Mouse (Mus musculus) CH12.LX (cell line): ENCODE data around the gene Clip3. TPM values are rescaled to one million over a fixed set of nuclear protein-coding genes. Genes with fewer than 3 reads are reported as not detected.

ENCODE experiments used
- DNase-seq: peaks from one replicate; pipeline ENCODE4 v3.0.0-alpha.2; 2013; ENCODE audit errors: extremely low read depth
- H3K27ac ChIP-seq: 2 replicates; pipeline ENCODE4 v1.5.1; 2012; ENCODE audit warnings: low read depth, mild to moderate bottlenecking, control low read depth, moderate library complexity; ENCODE audit not compliant: insufficient read depth
- H3K27me3 ChIP-seq: replicated peaks from 2 replicates; pipeline ENCODE3; 2012; ENCODE audit warnings: inconsistent platforms
- H3K36me3 ChIP-seq, 2 experiments: replicated peaks in 1 of 2; 2 replicates each; pipeline versions ENCODE3 to v1.6.1; 2012; ENCODE audit warnings: inconsistent platforms in 1 of 2, low read length in 1 of 2, mild to moderate bottlenecking in 1 of 2, mixed read lengths in 1 of 2, moderate library complexity in 1 of 2; ENCODE audit not compliant: control insufficient read depth in 1 of 2, insufficient read depth in 1 of 2
- H3K4me1 ChIP-seq, 2 experiments: 2 replicates each; pipeline ENCODE4 v1.6.1; 2012; ENCODE audit warnings: inconsistent platforms in 1 of 2, moderate library complexity in 1 of 2; ENCODE audit not compliant: insufficient read depth in 2 of 2, control insufficient read depth in 1 of 2
- H3K4me2 ChIP-seq: 2 replicates; pipeline ENCODE4 v1.6.1; 2012; ENCODE audit warnings: low read depth, mild to moderate bottlenecking, control low read depth; ENCODE audit not compliant: poor library complexity, insufficient read depth, severe bottlenecking
- H3K4me3 ChIP-seq, 3 experiments: fragments of 150-350 bp in 1 of 3; sonication (generic) in 1 of 3; replicated peaks in 1 of 3; 2 replicates each; pipeline versions ENCODE3 to v1.5.1; 2011 to 2012; ENCODE audit warnings: low read depth in 2 of 3, low read length in 2 of 3, mild to moderate bottlenecking in 2 of 3, moderate library complexity in 2 of 3, control low read depth in 1 of 3, improper control_type of control experiment in 1 of 3, inconsistent platforms in 1 of 3, mixed read lengths in 1 of 3; ENCODE audit not compliant: poor library complexity in 1 of 3
- H3K79me2 ChIP-seq: replicated peaks from 2 replicates; pipeline ENCODE4 v1.6.1; 2012; ENCODE audit warnings: mild to moderate bottlenecking, moderate library complexity; ENCODE audit not compliant: control insufficient read depth, poor library complexity, insufficient read depth, severe bottlenecking; ENCODE audit errors: extremely low read depth
- H3K9ac ChIP-seq: 2 replicates; pipeline ENCODE4 v1.6.1; 2012; ENCODE audit warnings: low read depth, mild to moderate bottlenecking, control low read depth, moderate library complexity; ENCODE audit not compliant: insufficient read depth
- H3K9me3 ChIP-seq: replicated peaks from 2 replicates; pipeline ENCODE3; 2012; ENCODE audit warnings: low read length, inconsistent platforms, mixed read lengths
- BHLHE40 ChIP-seq: IDR thresholded peaks from 2 replicates; pipeline ENCODE4 v1.6.1; 2011; ENCODE audit warnings: mild to moderate bottlenecking, low read depth, low read length, improper control_type of control experiment
- CHD1 ChIP-seq: IDR thresholded peaks from 2 replicates; pipeline ENCODE4 v1.6.1; 2012; ENCODE audit warnings: low read depth, low read length, improper control_type of control experiment, inconsistent platforms
- CHD2 ChIP-seq: IDR thresholded peaks from 2 replicates; pipeline ENCODE4 v1.6.1; 2011; ENCODE audit warnings: low read length, improper control_type of control experiment
- E2F4 ChIP-seq: IDR thresholded peaks from 2 replicates; pipeline ENCODE4 v1.6.1; 2011; ENCODE audit warnings: low read depth, low read length, improper control_type of control experiment; ENCODE audit not compliant: insufficient replicate concordance
- EP300 ChIP-seq: IDR thresholded peaks from 2 replicates; pipeline ENCODE4 v1.6.1; 2011; ENCODE audit warnings: low read length, improper control_type of control experiment
- ETS1 ChIP-seq: conservative IDR thresholded peaks from 2 replicates; pipeline ENCODE4 v1.6.1; 2012; ENCODE audit warnings: low read depth, mild to moderate bottlenecking, inconsistent platforms, low read length, improper control_type of control experiment, moderate library complexity
- GABPA ChIP-seq: IDR thresholded peaks from 2 replicates; pipeline ENCODE4 v1.6.1; 2012; ENCODE audit warnings: low read depth, low read length, improper control_type of control experiment, inconsistent platforms; ENCODE audit not compliant: insufficient replicate concordance
- HCFC1 ChIP-seq: IDR thresholded peaks from 2 replicates; pipeline ENCODE4 v1.6.1; 2012; ENCODE audit warnings: low read depth, mild to moderate bottlenecking, inconsistent platforms, low read length, improper control_type of control experiment
- JUN ChIP-seq: IDR thresholded peaks from 2 replicates; pipeline ENCODE4 v1.6.1; 2011; ENCODE audit warnings: low read depth, mild to moderate bottlenecking, low read length, improper control_type of control experiment, moderate library complexity; ENCODE audit not compliant: insufficient read depth
- JUND ChIP-seq: conservative IDR thresholded peaks from 2 replicates; pipeline ENCODE4 v1.6.1; 2011; ENCODE audit warnings: low read depth, low read length, improper control_type of control experiment
- KAT2A ChIP-seq: IDR thresholded peaks from 2 replicates; pipeline ENCODE4 v1.6.1; 2012; ENCODE audit warnings: low read length, improper control_type of control experiment, inconsistent platforms; ENCODE audit not compliant: insufficient replicate concordance
- MAFK ChIP-seq: IDR thresholded peaks from 2 replicates; pipeline ENCODE4 v1.6.1; 2011; ENCODE audit warnings: low read length, improper control_type of control experiment; ENCODE audit not compliant: insufficient replicate concordance
- MAX ChIP-seq: IDR thresholded peaks from 2 replicates; pipeline ENCODE4 v1.6.1; 2011; ENCODE audit warnings: low read length, improper control_type of control experiment
- MAZ ChIP-seq: IDR thresholded peaks from 2 replicates; pipeline ENCODE4 v1.6.1; 2012; ENCODE audit warnings: low read depth, mild to moderate bottlenecking, inconsistent platforms, low read length, improper control_type of control experiment, moderate library complexity
- MEF2A ChIP-seq: IDR thresholded peaks from 2 replicates; pipeline ENCODE4 v1.6.1; 2014; ENCODE audit warnings: low read depth, mild to moderate bottlenecking, inconsistent platforms, low read length, improper control_type of control experiment, borderline replicate concordance
- MXI1 ChIP-seq: IDR thresholded peaks from 2 replicates; pipeline ENCODE4 v1.6.1; 2011; ENCODE audit warnings: mild to moderate bottlenecking, low read depth, low read length, improper control_type of control experiment
- MYC ChIP-seq: IDR thresholded peaks from 2 replicates; pipeline ENCODE4 v1.6.1; 2011; ENCODE audit warnings: low read depth, mild to moderate bottlenecking, improper control_type of control experiment, low read length
- NELFE ChIP-seq: IDR thresholded peaks from 2 replicates; pipeline ENCODE4 v1.6.1; 2011; ENCODE audit warnings: low read depth, low read length, improper control_type of control experiment
- NRF1 ChIP-seq: IDR thresholded peaks from 2 replicates; pipeline ENCODE4 v1.6.1; 2014; ENCODE audit warnings: low read depth, mild to moderate bottlenecking, inconsistent platforms, low read length, improper control_type of control experiment, moderate library complexity
- PAX5 ChIP-seq: IDR thresholded peaks from 2 replicates; pipeline ENCODE4 v1.6.1; 2012; ENCODE audit warnings: low read length, inconsistent platforms, mixed read lengths
- POLR2A ChIP-seq: IDR thresholded peaks from 2 replicates; pipeline ENCODE4 v1.6.1; 2011; ENCODE audit warnings: low read depth, mild to moderate bottlenecking, improper control_type of control experiment, low read length
- RAD21 ChIP-seq: IDR thresholded peaks from 2 replicates; pipeline ENCODE4 v1.6.1; 2011; ENCODE audit warnings: low read depth, mild to moderate bottlenecking, low read length, improper control_type of control experiment, moderate library complexity
- RCOR1 ChIP-seq: conservative IDR thresholded peaks from 2 replicates; pipeline ENCODE4 v1.6.1; 2012; ENCODE audit warnings: low read depth, mild to moderate bottlenecking, inconsistent platforms, low read length, improper control_type of control experiment
- SIN3A ChIP-seq: IDR thresholded peaks from 2 replicates; pipeline ENCODE4 v1.6.1; 2012; ENCODE audit warnings: low read length, improper control_type of control experiment, inconsistent platforms
- TBP ChIP-seq: conservative IDR thresholded peaks from 2 replicates; pipeline ENCODE4 v1.6.1; 2011; ENCODE audit warnings: low read depth, low read length, improper control_type of control experiment
- TCF12 ChIP-seq: IDR thresholded peaks from 2 replicates; pipeline ENCODE4 v1.6.1; 2014; ENCODE audit warnings: low read depth, mild to moderate bottlenecking, inconsistent platforms, low read length, improper control_type of control experiment
- UBTF ChIP-seq: IDR thresholded peaks from 2 replicates; pipeline ENCODE4 v1.6.1; 2012; ENCODE audit warnings: low read depth, mild to moderate bottlenecking, inconsistent platforms, low read length, improper control_type of control experiment, moderate library complexity
- USF1 ChIP-seq: IDR thresholded peaks from 2 replicates; pipeline ENCODE4 v1.6.1; 2014; ENCODE audit warnings: low read depth, mild to moderate bottlenecking, inconsistent platforms, low read length, improper control_type of control experiment
- USF2 ChIP-seq: conservative IDR thresholded peaks from 2 replicates; pipeline ENCODE4 v1.6.1; 2011; ENCODE audit warnings: low read depth, low read length, improper control_type of control experiment
- ZC3H11A ChIP-seq: IDR thresholded peaks from 2 replicates; pipeline ENCODE4 v1.6.1; 2012; ENCODE audit warnings: low read depth, mild to moderate bottlenecking, inconsistent platforms, low read length, improper control_type of control experiment
- ZMIZ1 ChIP-seq: IDR thresholded peaks from 2 replicates; pipeline ENCODE4 v1.6.1; 2012; ENCODE audit warnings: low read depth, mild to moderate bottlenecking, inconsistent platforms, low read length, improper control_type of control experiment
- dilution Hi-C: fragments of 300-500 bp; cut with MboI; formaldehyde crosslinking; loops from 2 replicates; pipeline ENCODE4 v1.14.3; 2020; ENCODE audit warnings: low sequenced_read_pairs; ENCODE audit not compliant: extremely low pct_unique_long_range_greater_than_20kb, extremely low pct_ligation_motif_present
- in situ Hi-C: fragments of 300-500 bp; cut with MboI; formaldehyde crosslinking; loops from 3 replicates; pipeline ENCODE4 v1.14.3; 2019; ENCODE audit warnings: low sequenced_read_pairs, low pct_ligation_motif_present, low pct_unique_long_range_greater_than_20kb, mixed read lengths
- polyA plus RNA-seq: library from polyadenylated mRNA; unstranded; fragments of >175 nt; gene quantifications from 2 replicates; pipeline ENCODE4 v1.2.1, GENCODE M21; 2012; ENCODE audit warnings: low read depth; ENCODE audit not compliant: insufficient read length
- total RNA-seq, 2 experiments: library from RNA; depleted of rRNA; stranded (reverse); fragments of 300-350 nt in 1 of 2; fragments of >200 nt in 1 of 2; gene quantifications; 2 replicates each; pipeline ENCODE4 v1.2.3; 2012 to 2014

Clip3 gene
- total and polyA plus RNA-seq, 3 experiments = not detected

DNA sequence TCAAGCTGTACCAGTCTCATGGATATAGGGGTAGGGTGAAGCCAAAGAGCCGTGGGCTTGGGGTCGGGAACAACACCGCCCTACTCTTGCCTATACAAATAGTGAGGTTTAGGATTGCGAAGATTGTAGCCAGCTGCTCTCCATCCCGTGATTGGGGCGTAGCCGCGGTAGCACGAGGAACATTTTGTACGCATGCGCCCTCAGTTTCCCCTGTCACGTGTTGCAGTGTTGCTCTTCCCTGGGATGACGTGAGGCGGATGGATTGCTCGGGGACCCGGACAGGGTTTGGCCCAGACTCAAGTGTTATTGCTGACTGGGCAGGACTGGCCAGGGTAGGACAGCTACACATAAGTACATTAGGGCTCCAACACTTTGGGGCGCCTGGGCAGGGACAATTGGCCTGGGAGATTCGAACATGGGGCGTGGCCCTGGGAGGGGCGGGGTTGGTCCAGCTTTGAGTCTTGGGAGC lies 10.8 kb upstream of the Clip3 start:
- peak; percentile 94 for TF ChIP-seq USF2
- no peak for TF ChIP-seq UBTF
- TF ChIP-seq RAD21 = no peak
- no peak; the same call in 1 of the 2 replicates for TF ChIP-seq CHD2
- TF ChIP-seq NELFE = peak; percentile 15; the same call in 1 of the 2 replicates
- peak; percentile 86 for TF ChIP-seq BHLHE40
- peak; percentile 87 for TF ChIP-seq CHD1
- 0 out of 2 replicates have a peak, but pooled peaks have one; percentile 46 for TF ChIP-seq MAZ
- 0 out of 2 replicates have a peak, but pooled peaks have one; percentile 27 for TF ChIP-seq KAT2A
- TF ChIP-seq SIN3A = peak; percentile 82; the same call in 1 of the 2 replicates
- TF ChIP-seq MAFK = peak; percentile 75
- no peak; the same call in none of the 2 replicates for TF ChIP-seq ZMIZ1
- no peak for TF ChIP-seq EP300
- 0 out of 2 replicates have a peak, but pooled peaks have one; percentile 25 for TF ChIP-seq MEF2A
- no peak for TF ChIP-seq JUND
- TF ChIP-seq POLR2A = no peak
- TF ChIP-seq MXI1 = peak; percentile 88
- TF ChIP-seq USF1 = peak; percentile 93
- TF ChIP-seq HCFC1 = 0 out of 2 replicates have a peak, but pooled peaks have one; percentile 13
- peak; percentile 32 for TF ChIP-seq ETS1
- TF ChIP-seq MAX = peak; percentile 98
- no peak; the same call in 1 of the 2 replicates for TF ChIP-seq TBP
- no peak for TF ChIP-seq PAX5
- 0 out of 2 replicates have a peak, but pooled peaks have one; percentile 45 for TF ChIP-seq TCF12
- TF ChIP-seq GABPA = no peak
- TF ChIP-seq MYC = peak; percentile 74
- TF ChIP-seq ZC3H11A = no peak
- TF ChIP-seq JUN = no peak
- no peak for TF ChIP-seq E2F4
- no peak for TF ChIP-seq RCOR1
- TF ChIP-seq NRF1 = peak; percentile 83
- peaks cover 0 to 10% of the 10 kb centered on the region in 2 experiments for H3K36me3 ChIP-seq
- peak; percentile 89 for DNase-seq
- H3K9ac ChIP-seq = peak overlapping the region; percentile 80
- dilution Hi-C loops (no loop called here), in situ Hi-C loops (no loop called here)
- peaks cover 5% of the 10 kb centered on the region; the same call in 1 of the 2 replicates for H3K79me2 ChIP-seq
- H3K9me3 ChIP-seq = no peaks in the 10 kb centered on the region
- peak overlapping the region; percentile 54 to 76 (median 72) for H3K4me3 ChIP-seq
- peaks cover 2% of the 10 kb centered on the region for H3K27me3 ChIP-seq
- peak overlapping the region; percentile 97 for H3K27ac ChIP-seq
- H3K4me2 ChIP-seq = peak overlapping the region; percentile 60
- peaks cover 5 to 26% of the 10 kb centered on the region in 2 experiments for H3K4me1 ChIP-seq
